Mouse (Mus musculus): Measurements from ENCODE around the gene Bend4. TPM values are rescaled to one million over a fixed set of nuclear protein-coding genes. Genes with fewer than 3 reads are reported as not detected.

The Bend4 gene
- total and polyA plus RNA-seq, 2 experiments from 2014 or later = 9.5 to 16.1 TPM

- no peak for TF ChIP-seq CTCF (IDR thresholded peaks at IDR 0.05)
- Histone ChIP-seq H3K4me1 (ENCODE audit: insufficient read depth, low read length) (peaks cover 6% of the 10 kb centered on the region; the same call in 1 of the 2 replicates), H3K9me3 (ENCODE audit: low read length) (no peaks in the 10 kb centered on the region), H3K4me2 (ENCODE audit: low read depth, low read length, poor library complexity, severe bottlenecking) (no peak overlapping the region), H3K36me3 (ENCODE audit: insufficient read depth, low read length) (no peaks in the 10 kb centered on the region), H3K9ac (replicated peaks; ENCODE audit: low read length, poor library complexity, severe bottlenecking) (no peak overlapping the region), H3K4me3 (ENCODE audit: low read depth, low read length) (no peak overlapping the region), H3K27me3 (ENCODE audit: insufficient read depth, low read length) (no peaks in the 10 kb centered on the region), H3K27ac (ENCODE audit: low read depth, low read length) (no peak overlapping the region)
- no peak for DNase-seq (ENCODE audit: low spot score)
- ATAC-seq (ENCODE audit: low FRiP score) = no peak
- WGBS = 40% methylated on average over 2 of the region's 2 CpGs
Measured at GRCm38 (mm10) chr5:67423963-67424362, 4.1 kb downstream of the Bend4 start.

GRCm38 (mm10) chr5:67423326-67423725 is 4.8 kb downstream of the Bend4 start:
- no peak overlapping the region for H3K9ac ChIP-seq (replicated peaks; ENCODE audit: low read length, poor library complexity, severe bottlenecking)
- no peaks in the 10 kb centered on the region for H3K27me3 ChIP-seq (ENCODE audit: insufficient read depth, low read length)
- H3K9me3 ChIP-seq (ENCODE audit: low read length) = no peaks in the 10 kb centered on the region
- DNase-seq (ENCODE audit: low spot score) (no peak), ATAC-seq (ENCODE audit: low FRiP score) (no peak)
- peak overlapping the region; percentile 16 for H3K4me2 ChIP-seq (ENCODE audit: low read depth, low read length, poor library complexity, severe bottlenecking)
- no peak overlapping the region for H3K27ac ChIP-seq (ENCODE audit: low read depth, low read length)
- TF ChIP-seq CTCF (IDR thresholded peaks at IDR 0.05) = no peak
- no peak overlapping the region for H3K4me3 ChIP-seq (ENCODE audit: low read depth, low read length)
- WGBS = 26% methylated on average over 9 of the region's 9 CpGs
- H3K4me1 ChIP-seq (ENCODE audit: insufficient read depth, low read length) = 0 out of 2 replicates have a peak, but pooled peaks cover 4% of the 10 kb centered on the region
- no peaks in the 10 kb centered on the region for H3K36me3 ChIP-seq (ENCODE audit: insufficient read depth, low read length)

GRCm38 (mm10) chr5:67419407-67419806 is 8.7 kb downstream of the Bend4 start:
- DNase-seq (ENCODE audit: low spot score) (no peak), ATAC-seq (ENCODE audit: low FRiP score) (no peak)
- H3K4me1 ChIP-seq (ENCODE audit: insufficient read depth, low read length) = no peaks in the 10 kb centered on the region
- no peak overlapping the region for H3K9ac ChIP-seq (replicated peaks; ENCODE audit: low read length, poor library complexity, severe bottlenecking)
- H3K4me3 ChIP-seq (ENCODE audit: low read depth, low read length) = no peak overlapping the region
- no peak overlapping the region for H3K4me2 ChIP-seq (ENCODE audit: low read depth, low read length, poor library complexity, severe bottlenecking)
- 87% methylated on average over 4 of the region's 4 CpGs for WGBS
- H3K27me3 ChIP-seq (ENCODE audit: insufficient read depth, low read length) = no peaks in the 10 kb centered on the region
- H3K27ac ChIP-seq (ENCODE audit: low read depth, low read length) = no peak overlapping the region
- TF ChIP-seq CTCF (IDR thresholded peaks at IDR 0.05) = no peak
- H3K36me3 ChIP-seq (ENCODE audit: insufficient read depth, low read length) = peaks cover 9% of the 10 kb centered on the region
- no peaks in the 10 kb centered on the region for H3K9me3 ChIP-seq (ENCODE audit: low read length)

- Histone ChIP-seq H3K4me1 (ENCODE audit: insufficient read depth, low read length) (no peaks in the 10 kb centered on the region), H3K9ac (replicated peaks; ENCODE audit: low read length, poor library complexity, severe bottlenecking) (no peak overlapping the region), H3K9me3 (ENCODE audit: low read length) (no peaks in the 10 kb centered on the region), H3K4me2 (ENCODE audit: low read depth, low read length, poor library complexity, severe bottlenecking) (no peak overlapping the region), H3K36me3 (ENCODE audit: insufficient read depth, low read length) (peaks cover 6% of the 10 kb centered on the region; the same call in 1 of the 2 replicates), H3K4me3 (ENCODE audit: low read depth, low read length) (no peak overlapping the region), H3K27ac (ENCODE audit: low read depth, low read length) (no peak overlapping the region), H3K27me3 (ENCODE audit: insufficient read depth, low read length) (no peaks in the 10 kb centered on the region)
- ATAC-seq (ENCODE audit: low FRiP score) (no peak), DNase-seq (ENCODE audit: low spot score) (no peak)
- no peak for TF ChIP-seq CTCF (IDR thresholded peaks at IDR 0.05)
- 88% methylated on average over 7 of the region's 7 CpGs for WGBS
Measured at GRCm38 (mm10) chr5:67411475-67411874, 16.6 kb downstream of the Bend4 start.

GRCm38 (mm10) chr5:67410426-67410825 is 17.7 kb downstream of the Bend4 start:
- Histone ChIP-seq H3K4me3 (ENCODE audit: low read depth, low read length) (no peak overlapping the region), H3K4me2 (ENCODE audit: low read depth, low read length, poor library complexity, severe bottlenecking) (no peak overlapping the region), H3K27me3 (ENCODE audit: insufficient read depth, low read length) (no peaks in the 10 kb centered on the region), H3K36me3 (ENCODE audit: insufficient read depth, low read length) (peaks cover 6% of the 10 kb centered on the region; the same call in 1 of the 2 replicates), H3K9ac (replicated peaks; ENCODE audit: low read length, poor library complexity, severe bottlenecking) (no peak overlapping the region), H3K27ac (ENCODE audit: low read depth, low read length) (no peak overlapping the region), H3K9me3 (ENCODE audit: low read length) (no peaks in the 10 kb centered on the region), H3K4me1 (ENCODE audit: insufficient read depth, low read length) (no peaks in the 10 kb centered on the region)
- ATAC-seq (ENCODE audit: low FRiP score) (no peak), DNase-seq (ENCODE audit: low spot score) (no peak)
- TF ChIP-seq CTCF (IDR thresholded peaks at IDR 0.05) = no peak
- WGBS = 91% methylated on average over 4 of the region's 4 CpGs

- TF ChIP-seq CTCF (IDR thresholded peaks at IDR 0.05) = no peak
- H3K27ac ChIP-seq (ENCODE audit: low read depth, low read length) = no peak overlapping the region
- H3K4me3 ChIP-seq (ENCODE audit: low read depth, low read length) = no peak overlapping the region
- ATAC-seq (ENCODE audit: low FRiP score) (no peak), DNase-seq (ENCODE audit: low spot score) (no peak)
- H3K36me3 ChIP-seq (ENCODE audit: insufficient read depth, low read length) = peaks cover 9% of the 10 kb centered on the region; the same call in 1 of the 2 replicates
- no peak overlapping the region for H3K4me2 ChIP-seq (ENCODE audit: low read depth, low read length, poor library complexity, severe bottlenecking)
- no peaks in the 10 kb centered on the region for H3K9me3 ChIP-seq (ENCODE audit: low read length)
- 90% methylated on average over 6 of the region's 6 CpGs for WGBS
- H3K27me3 ChIP-seq (ENCODE audit: insufficient read depth, low read length) = no peaks in the 10 kb centered on the region
- no peak overlapping the region for H3K9ac ChIP-seq (replicated peaks; ENCODE audit: low read length, poor library complexity, severe bottlenecking)
- H3K4me1 ChIP-seq (ENCODE audit: insufficient read depth, low read length) = no peaks in the 10 kb centered on the region
Measured at GRCm38 (mm10) chr5:67408391-67408790, 19.7 kb downstream of the Bend4 start.
